Mouse (Mus musculus) thymus, postnatal 0 days (tissue): ENCODE measurements around the gene Gm20736. TPM values are rescaled to one million over a fixed set of nuclear protein-coding genes. Genes with fewer than 3 reads are reported as not detected.
"Not testable (repeated sequence)": the region's sequence is repeated elsewhere in the genome, so short reads cannot be mapped to it uniquely, and the experiment has no call there.

ENCODE experiments used
- DNase-seq: peaks from one replicate; pipeline ENCODE4 v3.0.0-alpha.2; 2015; ENCODE audit warnings: low spot score
- polyA plus RNA-seq: library from polyadenylated mRNA; unstranded; fragments of >200 nt; fragmentation: Nextera tagmentation; extraction: Ambion mirVana; gene quantifications from 2 replicates; pipeline ENCODE4 v1.2.1, GENCODE M21; 2015

The Gm20736 gene
- polyA plus RNA-seq = not detected in 2 replicates

- not testable (repeated sequence) for DNase-seq
These were observed at the start of gene Gm20736 for GRCm38 (mm10) chrY:65377390-65377789. Gene Gm20736 (plus strand): TSS chrY:65377690.

Other genes with a start within 250 kb of the Gm20736 start
- gene Gm20924, start 170.2 kb upstream of the Gm20736 start, polyA plus RNA-seq = not detected in 2 replicates